Mouse (Mus musculus) right cerebral cortex, adult 2 months (tissue): ENCODE data around the gene Dgat2.
A peak's percentile ranks its signal among the peaks of the same experiment; 100 is the strongest.

Source experiments
- DNase-seq, 2 experiments: peaks; one replicate each; pipeline ENCODE4 v3.0.0; 2021 to 2022; ENCODE audit warnings: low spot score in 2 of 2

Gene Dgat2

DNA sequence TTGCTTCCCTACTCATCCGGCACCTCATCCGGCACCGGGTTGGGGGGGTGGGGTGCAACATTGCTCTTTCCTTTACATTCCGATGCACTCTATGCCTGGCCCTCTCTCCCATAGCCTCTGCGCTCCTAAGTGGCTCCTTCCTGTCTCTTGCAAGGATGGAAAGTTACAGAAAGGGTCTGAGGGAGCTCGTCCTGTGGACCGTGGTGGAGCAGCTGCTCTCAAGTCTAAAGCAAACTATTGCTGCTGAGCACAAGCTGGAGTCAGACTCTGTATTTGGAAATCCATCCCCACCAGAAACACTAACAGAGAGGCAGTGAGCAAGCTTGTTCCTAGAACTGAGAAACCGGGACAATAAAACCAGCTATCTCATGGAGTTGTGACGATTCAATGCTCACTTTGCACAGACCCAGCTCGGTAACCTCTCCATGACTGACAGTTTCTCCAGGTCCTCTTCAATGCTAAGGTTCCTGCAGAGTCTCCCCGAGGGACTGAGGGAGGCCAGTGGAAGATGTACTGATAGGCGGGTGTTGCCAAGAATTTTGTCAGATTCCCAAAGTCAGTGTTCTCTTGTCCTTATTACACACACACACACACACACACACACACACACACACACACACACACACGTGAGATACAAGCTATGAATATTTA is 42.6 kb downstream of the Dgat2 start:
- peak in 1 of 2 experiments; percentile 24 for DNase-seq

DNA sequence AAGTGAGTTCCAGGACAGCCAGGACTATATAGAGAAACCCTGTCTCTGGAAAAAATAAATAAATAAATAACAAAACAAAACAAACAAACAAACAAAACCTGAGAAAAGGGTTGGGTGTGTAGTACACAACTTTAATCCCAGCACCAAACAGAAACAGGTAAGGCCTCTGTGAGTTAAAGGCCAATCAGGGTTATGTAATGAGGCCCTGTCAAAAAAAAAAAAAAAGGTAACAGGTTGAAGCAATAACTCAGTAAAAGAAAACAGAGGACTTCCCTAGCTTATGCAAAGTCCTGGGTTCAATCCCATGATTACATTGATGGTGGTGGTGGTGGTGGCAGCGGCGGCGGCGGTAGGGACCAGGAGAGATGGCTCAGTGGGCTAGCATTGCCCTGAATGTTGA is 45.0 kb downstream of the Dgat2 start:
- no peak for DNase-seq

DNA sequence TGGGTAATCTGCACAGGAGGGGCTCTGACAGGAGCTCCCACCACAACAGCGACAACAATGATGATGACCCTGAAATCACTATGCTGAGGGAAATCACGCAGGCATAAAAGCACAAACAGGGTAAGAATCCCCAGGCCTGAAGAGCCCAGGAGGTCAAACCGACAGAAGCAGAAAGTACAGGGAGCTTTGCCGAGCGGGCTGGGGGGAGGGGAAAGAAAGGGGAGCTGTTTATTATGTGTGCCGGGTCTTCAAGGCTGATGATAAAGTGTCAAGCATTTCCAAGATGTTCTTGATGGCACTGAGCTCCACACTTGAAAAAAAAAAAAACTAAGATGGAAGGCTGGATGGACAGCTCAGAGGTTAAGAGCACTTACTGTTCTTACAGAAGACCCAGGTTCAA is 45.7 kb downstream of the Dgat2 start:
- DNase-seq, result no peak

DNA sequence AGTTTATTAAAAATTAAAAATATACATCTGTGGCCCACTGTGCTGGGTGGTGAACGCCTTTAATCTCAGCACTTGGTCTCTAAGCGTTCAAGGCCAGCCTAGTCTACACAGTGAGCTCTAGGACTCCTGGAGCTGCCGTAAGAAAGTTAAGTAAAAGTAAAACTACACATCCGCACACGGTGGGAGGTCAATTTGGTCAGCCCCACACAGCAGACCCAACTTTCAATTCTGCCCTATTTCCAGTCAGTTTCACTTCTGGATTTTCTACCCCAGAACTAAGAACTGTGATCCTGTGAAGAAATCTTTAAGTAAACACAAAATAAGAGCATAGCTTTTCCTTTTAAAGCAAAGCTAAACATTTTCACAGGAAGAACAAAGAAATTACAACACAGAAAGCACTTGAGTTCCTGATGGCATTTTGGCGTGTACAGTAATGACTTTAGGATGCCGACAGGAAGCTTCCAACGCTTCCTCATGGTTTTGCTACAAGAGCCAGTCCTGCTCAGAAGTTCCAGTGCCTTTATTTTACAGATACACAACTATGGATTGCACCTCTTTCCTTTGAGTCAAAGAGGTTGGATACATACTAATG is 48.6 kb downstream of the Dgat2 start:
- no peak for DNase-seq

DNA sequence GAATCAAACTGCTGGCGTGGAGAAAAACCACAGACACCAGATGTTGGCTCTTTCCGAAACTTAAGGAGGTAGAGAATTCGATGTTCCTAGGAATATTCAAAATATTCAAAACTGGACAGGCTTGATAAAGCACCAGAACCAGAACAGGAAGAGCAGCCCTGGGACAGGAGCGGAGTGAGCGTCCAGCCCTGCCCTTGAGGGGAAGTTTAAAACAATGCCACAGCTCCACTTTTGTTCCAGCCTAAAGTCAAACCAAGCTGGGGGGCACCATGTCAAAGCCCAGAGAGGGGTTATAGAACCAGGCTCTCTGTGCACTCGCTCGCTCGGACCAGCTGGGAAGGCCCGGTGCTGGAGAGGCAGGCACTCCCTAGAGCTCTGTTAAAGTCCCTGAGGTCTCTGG is 49.9 kb downstream of the Dgat2 start:
- no peak for DNase-seq

DNA sequence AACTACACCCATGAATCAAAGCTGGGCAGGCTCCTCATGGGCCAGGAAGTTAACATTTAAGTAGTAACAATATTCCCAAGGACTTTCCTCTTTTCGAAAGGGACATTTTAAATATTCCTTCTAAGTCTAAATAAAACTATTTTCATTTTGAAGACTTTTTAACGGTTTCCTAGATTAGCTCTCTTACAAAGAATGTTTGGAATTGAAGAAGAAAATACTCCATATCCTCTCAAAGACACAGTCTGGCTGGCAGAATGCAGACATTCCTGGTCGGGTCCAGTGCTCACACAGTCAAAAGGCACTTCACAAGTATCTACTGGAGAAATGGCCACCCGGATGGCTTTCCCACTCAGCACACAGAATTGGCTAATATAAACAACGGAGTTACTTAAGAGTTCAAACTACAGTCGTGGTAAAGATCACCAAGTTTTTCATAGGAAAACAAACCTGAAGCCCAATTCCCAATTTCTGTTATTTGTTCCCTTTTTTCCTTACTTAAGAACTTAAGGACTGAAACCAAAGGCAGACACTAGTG is 50.6 kb downstream of the Dgat2 start:
- no peak for DNase-seq

DNA sequence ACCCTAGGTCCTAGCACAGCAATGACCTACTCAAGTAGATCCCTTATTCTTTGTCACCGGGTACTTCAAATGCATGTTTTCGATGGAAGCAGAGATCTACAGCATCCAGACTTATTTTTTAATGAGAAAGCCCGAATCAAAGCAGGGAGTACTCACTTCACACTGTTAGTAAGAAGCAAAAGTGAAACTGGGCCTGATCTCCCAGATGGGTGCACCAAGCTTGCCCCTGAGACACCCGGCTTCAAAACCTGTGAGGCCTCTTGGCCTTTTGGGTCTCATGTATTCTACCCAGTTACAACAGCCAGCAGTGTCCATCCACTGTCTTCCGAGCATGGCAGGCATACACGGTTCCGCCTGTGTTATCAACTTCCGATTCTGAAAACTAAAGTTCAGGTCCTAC is 53.6 kb downstream of the Dgat2 start:
- DNase-seq, result no peak

DNA sequence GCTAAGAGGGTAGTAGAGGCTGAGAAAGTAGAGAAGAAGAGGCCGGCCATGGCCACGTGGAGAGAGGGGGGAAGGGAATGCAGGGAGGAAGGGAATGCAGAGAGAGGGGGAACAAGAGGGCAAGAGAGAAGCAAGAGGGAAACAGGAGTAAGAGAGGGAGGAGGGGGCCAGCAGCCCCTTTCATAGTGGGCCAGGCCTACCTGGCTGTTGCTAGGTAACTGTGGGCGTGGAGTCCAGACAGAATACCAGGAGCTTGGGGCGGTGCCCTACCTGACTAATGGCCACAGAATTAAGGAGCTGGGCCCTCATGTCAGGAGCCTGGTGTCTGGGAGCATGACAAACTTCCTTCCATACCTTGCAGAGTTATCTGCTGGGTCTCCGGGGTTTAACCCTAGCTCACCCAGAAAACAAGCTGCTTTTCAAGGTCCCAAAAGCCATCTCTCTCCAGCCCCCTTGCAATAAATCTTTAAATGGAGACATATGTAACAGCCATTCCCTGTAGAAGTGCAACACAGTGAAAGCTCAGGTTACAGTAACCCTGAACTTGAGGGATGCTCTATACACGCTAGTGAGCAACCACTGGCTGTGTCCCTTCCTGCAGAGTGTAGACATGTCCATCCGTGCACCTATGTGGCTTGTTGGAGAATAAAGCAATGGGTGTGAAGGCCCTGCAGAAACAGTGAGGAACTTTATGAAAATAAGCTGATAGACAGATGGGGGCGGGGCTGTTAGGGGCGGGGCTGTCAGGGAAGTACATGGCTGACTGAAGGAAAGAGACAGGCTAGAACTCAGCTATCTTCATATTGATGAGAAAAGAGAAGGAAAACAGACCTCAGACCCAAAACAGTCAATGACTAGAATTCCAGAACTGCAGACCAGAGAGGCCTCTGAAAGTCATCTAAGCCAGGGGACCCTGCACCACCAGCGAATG is 54.2 kb downstream of the Dgat2 start:
- no peak for DNase-seq

DNA sequence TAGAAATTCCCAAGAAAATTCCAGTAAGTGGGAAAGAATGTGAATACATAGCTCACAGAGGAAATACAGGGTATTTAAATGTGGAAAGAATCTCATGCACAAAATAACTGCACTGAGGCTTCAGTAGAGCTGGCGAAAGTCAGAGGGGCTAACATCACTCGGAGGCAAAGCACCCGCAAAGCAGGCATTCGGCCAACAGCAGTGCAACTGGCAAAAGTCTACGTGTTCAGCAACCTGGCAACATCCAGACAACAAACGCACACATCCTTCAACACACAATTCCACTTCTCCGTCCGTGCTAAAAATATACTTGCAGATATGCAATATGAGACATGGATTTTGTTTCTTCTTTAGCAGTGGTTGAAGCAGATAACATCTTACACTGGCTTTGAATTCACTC is 56.5 kb downstream of the Dgat2 start:
- no peak for DNase-seq

DNA sequence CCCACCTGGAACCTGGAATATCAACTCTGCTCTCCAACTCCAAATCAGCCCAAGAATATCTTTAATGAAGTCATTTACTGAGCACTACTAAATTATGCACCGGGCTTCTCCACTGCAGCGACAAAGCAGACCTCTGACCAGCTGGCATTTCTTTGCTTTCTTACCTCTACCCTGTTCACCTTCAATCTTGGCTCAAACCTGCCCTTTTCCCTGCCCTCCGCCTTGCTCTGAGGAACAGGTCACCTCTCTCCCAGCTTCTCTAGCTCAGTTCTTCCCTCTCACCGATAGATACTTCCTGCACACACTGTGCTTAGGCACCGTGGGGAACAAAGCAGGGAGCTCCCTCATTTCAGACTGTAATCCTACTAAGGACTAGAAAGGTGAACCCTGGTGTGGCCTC is 59.9 kb downstream of the Dgat2 start:
- no peak for DNase-seq

DNA sequence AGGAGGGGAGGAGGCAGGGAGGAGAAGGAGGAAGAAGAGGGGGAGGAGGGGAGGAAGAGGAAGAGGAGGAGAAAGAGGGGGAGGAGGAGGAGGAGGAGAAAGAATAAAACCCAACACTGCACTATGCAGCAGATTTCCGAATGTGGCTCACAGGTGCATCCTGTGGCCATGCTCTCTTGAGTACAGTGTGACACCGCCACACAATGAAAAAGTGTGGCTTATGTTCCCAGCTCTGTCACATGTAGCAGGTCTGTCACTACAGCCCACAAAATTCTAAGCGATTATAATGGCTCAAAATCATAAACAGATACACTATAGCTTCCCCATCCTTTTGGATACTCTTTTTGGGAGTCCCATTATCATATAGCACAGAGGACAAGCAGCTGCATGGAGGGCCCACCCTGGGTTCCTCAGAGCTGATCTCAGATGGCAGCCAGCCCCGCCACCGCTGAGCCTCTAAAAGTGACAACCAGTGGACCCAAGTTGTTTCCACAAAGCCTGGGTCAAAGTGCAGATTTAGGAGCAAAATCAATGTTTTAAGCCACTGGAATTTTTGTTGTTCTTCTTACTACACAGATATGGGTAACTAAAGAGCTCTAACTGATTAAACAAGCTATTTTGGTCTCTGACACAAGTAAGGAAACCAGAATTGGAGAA is 61.5 kb downstream of the Dgat2 start:
- DNase-seq, result no peak

DNA sequence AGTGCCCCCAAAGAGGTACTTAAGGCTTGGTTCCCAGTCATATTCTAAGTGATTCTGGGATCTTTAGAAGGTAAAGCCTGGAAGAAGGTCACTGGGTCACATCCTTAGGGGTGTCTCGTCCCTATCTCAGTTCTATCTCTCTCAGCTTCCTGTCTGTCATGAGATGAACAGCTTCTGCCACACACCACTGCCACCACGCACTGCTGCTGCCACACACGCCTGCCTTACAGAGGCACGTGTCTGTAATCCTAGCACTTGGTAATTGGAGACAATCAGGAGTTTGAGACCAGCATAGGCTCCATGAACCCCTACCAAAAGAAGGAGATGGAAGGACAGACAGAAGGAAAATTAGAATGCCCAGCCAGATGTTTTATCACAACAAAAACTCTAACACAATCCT is 62.4 kb downstream of the Dgat2 start:
- DNase-seq, result no peak

DNA sequence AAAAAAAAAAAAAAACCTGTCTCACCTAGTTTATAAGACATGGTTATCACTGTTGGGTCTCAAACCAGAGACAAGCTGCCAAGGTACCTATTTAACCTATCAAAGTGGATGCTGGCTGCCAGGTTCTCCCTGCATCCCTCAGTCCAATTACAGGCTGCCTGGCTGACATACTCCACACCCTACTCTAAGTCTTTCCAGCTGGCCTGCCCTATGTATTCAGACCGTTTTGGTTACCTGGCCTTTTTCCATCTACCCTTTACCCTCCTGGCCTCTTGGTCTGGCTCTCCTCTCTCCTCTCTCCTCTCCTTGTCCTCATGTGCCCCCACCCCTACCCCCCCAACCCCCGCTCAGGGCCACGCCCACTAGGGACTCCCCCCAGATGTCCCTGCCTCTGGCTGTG is 65.7 kb downstream of the Dgat2 start:
- DNase-seq, result no peak

DNA sequence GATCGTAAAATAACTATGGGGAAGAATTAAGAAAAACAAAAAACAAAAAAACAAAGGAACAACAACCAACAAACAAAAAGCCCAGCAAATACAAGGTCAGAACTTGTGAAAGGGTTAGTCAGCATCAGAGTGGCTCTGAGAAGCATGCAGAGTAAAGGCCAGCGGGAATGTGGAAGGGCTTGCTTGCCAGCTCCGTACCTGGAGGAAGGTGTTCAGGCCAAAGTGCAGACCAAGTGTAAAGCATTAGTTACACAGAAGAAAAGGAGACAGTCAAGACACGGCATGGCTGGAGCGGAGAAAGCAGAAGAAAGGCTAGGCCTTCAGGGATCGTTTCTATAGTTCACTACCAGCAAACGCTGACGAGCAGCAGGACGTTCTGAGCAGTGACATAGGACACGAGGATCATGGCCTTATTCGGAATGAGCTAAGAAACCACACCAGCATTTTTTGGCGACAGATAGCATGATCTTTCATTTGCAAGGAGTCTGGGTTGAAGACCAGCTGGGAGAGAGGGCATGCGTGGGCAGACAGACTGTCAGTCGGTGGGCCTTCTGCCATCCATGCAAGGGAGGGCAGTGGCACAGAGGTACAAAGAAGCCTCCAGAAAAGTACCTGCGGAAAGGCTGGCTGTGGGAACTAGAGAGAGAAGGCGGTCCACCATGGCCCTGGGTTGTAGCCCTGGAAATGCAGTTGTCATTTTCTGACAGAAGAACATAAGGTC is 68.4 kb downstream of the Dgat2 start:
- no peak for DNase-seq

DNA sequence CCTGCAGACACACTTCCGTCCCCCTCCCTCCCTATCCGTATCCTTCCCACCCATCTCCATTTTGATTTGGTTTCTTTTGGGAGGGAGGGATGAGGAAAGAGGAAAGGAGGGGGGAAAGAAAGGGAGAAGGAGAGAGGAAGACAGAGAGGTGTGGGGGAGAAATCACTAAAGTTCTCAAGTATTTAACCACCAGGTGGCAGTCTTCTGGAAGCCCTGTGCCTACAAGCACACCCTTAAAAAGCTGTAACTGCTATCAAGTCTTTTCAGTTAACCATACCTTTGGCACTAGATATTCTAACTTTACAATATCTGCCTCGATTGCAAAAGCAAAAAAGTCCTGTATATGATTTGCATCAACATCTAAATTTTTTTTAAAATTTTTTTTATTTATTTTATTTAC is 75.0 kb downstream of the Dgat2 start:
- DNase-seq, result peak in 1 of 2 experiments; percentile 21

DNA sequence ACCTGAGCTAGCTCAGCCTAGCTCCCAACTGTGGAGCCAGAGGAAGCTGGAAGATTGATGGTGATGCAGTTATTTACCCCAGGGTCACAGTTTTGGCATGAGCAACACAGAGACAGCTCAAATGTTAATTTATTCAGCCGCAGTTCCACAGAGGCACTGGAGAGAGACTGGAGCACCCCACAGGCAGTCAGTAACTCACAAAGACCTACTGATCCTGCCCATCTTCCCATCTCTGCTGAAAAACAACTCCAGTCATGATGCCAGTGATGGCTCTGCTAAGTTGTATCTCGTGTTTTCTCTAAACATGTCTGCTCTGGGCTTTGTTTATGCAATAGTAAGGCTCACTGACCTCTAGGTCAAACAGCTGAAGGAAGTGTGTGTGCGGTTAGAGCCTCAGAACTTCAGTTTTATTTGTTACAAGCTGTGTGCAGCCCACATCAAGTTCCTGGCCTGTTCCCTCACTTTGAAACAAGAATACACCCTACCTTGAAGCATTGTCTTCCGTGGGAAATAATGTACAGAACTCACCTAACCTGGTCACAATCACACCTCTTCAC is 75.7 kb downstream of the Dgat2 start:
- no peak for DNase-seq
